Mouse (Mus musculus) heart, postnatal 0 days (tissue): Measurements from ENCODE around the gene Mfap3l.

Source experiments
- CTCF ChIP-seq: IDR thresholded peaks from 2 replicates; pipeline ENCODE4 v1.5.1; 2016; ENCODE audit warnings: antibody characterized with exemption, control low read depth, low read depth
- EP300 ChIP-seq: IDR thresholded peaks from 2 replicates; pipeline ENCODE4 v1.6.1; 2016; ENCODE audit warnings: antibody characterized with exemption, low read depth

GRCm38 (mm10) chr8:60635846-60636245 is 3.2 kb downstream of the Mfap3l start:
- TF ChIP-seq CTCF = no peak
- TF ChIP-seq EP300 = no peak
